Mouse (Mus musculus): ENCODE measurements around the gene Stk32b.

Gene Stk32b

GRCm38 (mm10) chr5:37659177-37659576 is 57.8 kb downstream of the Stk32b start:
- DNase-seq (ENCODE audit: low spot score) = no peak

GRCm38 (mm10) chr5:37657741-37658140 is 59.2 kb downstream of the Stk32b start:
- peak; percentile 4 for DNase-seq (ENCODE audit: low spot score)

- DNase-seq (ENCODE audit: low spot score) = no peak
These were observed 61.8 kb downstream of the Stk32b start for GRCm38 (mm10) chr5:37655208-37655607.

GRCm38 (mm10) chr5:37650681-37651211 is 66.2 kb downstream of the Stk32b start:
- DNase-seq (ENCODE audit: low spot score) = no peak

GRCm38 (mm10) chr5:37650089-37650601 is 66.8 kb downstream of the Stk32b start:
- DNase-seq (ENCODE audit: low spot score) = no peak

GRCm38 (mm10) chr5:37644082-37644481 is 72.9 kb downstream of the Stk32b start:
- no peak for DNase-seq (ENCODE audit: low spot score)

- no peak for DNase-seq (ENCODE audit: low spot score)
These were observed 74.5 kb downstream of the Stk32b start for GRCm38 (mm10) chr5:37642486-37642885.

- DNase-seq (ENCODE audit: low spot score) = no peak
These were observed 82.2 kb downstream of the Stk32b start for GRCm38 (mm10) chr5:37634791-37635190.

- DNase-seq (ENCODE audit: low spot score) = no peak
These were observed 89.4 kb downstream of the Stk32b start for GRCm38 (mm10) chr5:37627437-37628163.

- no peak for DNase-seq (ENCODE audit: low spot score)
These were observed 105.1 kb downstream of the Stk32b start for GRCm38 (mm10) chr5:37611874-37612273.

- no peak for DNase-seq (ENCODE audit: low spot score)
These were observed 117.4 kb downstream of the Stk32b start for GRCm38 (mm10) chr5:37599566-37599965.

- DNase-seq (ENCODE audit: low spot score) = no peak
These were observed 118.7 kb downstream of the Stk32b start for GRCm38 (mm10) chr5:37598271-37598670.

- no peak for DNase-seq (ENCODE audit: low spot score)
These were observed 124.6 kb downstream of the Stk32b start for GRCm38 (mm10) chr5:37592411-37592810.

- DNase-seq (ENCODE audit: low spot score) = no peak
These were observed 129.1 kb downstream of the Stk32b start for GRCm38 (mm10) chr5:37587861-37588260.

GRCm38 (mm10) chr5:37586071-37586470 is 130.9 kb downstream of the Stk32b start:
- no peak for DNase-seq (ENCODE audit: low spot score)

GRCm38 (mm10) chr5:37575427-37575826 is 141.5 kb downstream of the Stk32b start:
- DNase-seq (ENCODE audit: low spot score) = no peak

GRCm38 (mm10) chr5:37557274-37557815 is 159.6 kb downstream of the Stk32b start:
- DNase-seq (ENCODE audit: low spot score) = no peak

GRCm38 (mm10) chr5:37554231-37554630 is 162.7 kb downstream of the Stk32b start:
- no peak for DNase-seq (ENCODE audit: low spot score)

- DNase-seq (ENCODE audit: low spot score) = peak; percentile 11
These were observed 165.3 kb downstream of the Stk32b start for GRCm38 (mm10) chr5:37551649-37552048.

- no peak for DNase-seq (ENCODE audit: low spot score)
These were observed 181.2 kb downstream of the Stk32b start for GRCm38 (mm10) chr5:37535726-37536293.

GRCm38 (mm10) chr5:37535227-37535626 is 181.7 kb downstream of the Stk32b start:
- DNase-seq (ENCODE audit: low spot score) = no peak

GRCm38 (mm10) chr5:37525363-37525762 is 191.6 kb downstream of the Stk32b start:
- no peak for DNase-seq (ENCODE audit: low spot score)

GRCm38 (mm10) chr5:37520441-37520840 is 196.5 kb downstream of the Stk32b start:
- no peak for DNase-seq (ENCODE audit: low spot score)
